Mouse (Mus musculus): ENCODE results near the gene Rasal3.
A peak's percentile ranks its signal among the peaks of the same experiment; 100 is the strongest.

DNA sequence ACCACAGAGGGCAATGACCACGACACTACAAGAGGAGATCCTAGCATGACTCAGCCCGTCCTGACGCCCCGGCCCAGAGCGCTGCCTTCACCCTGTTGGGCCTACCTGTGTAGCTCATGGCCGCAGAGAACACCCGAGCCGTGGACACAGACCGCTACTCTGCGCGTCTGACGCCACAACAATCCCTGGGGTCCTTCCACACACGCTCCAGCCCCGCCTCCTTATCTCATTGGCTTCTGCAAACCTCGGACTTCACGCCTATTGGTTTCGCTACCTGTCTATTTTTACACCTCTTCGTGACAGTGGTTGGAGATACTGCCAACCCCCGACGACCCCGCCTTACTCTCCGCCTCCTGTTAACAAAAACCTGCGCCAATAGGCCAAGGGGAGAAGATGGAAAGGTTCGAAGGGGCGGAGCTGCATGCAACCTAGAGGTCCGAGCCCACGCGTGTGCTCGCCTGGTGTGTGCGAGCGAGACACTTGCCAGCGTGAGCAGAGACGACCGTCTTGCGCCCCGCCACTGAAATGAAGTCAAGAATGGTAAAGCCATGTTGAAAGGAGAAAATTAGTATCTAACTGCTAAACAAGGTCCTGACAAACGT, 52.9 kb downstream of the Rasal3 start, which contains the start of gene Akap8l:
- TF ChIP-seq CTCF (IDR thresholded peaks at IDR 0.05; ENCODE audit: low read depth) (0 out of 2 replicates have a peak, but pooled peaks have one; percentile 1), EP300 (IDR thresholded peaks at IDR 0.05; ENCODE audit: low read depth) (peak; percentile 75)

Data from liver, postnatal 0 days (tissue).